Mouse (Mus musculus) midbrain, embryonic 16.5 days (tissue): ENCODE measurements around the gene Sipa1l3. TPM values are rescaled to one million over a fixed set of nuclear protein-coding genes. Genes with fewer than 3 reads are reported as not detected.

Experiments used
- ATAC-seq: fragments of 200-750 bp; cut with Nextera tagmentation; 2 replicates; pipeline ENCODE4 v1.8.0; 2017; ENCODE audit warnings: moderate TSS enrichment
- H3K27ac ChIP-seq: fragments of 300-500 bp; sonication (generic); 2 replicates; pipeline ENCODE4 v1.5.1; 2014; ENCODE audit warnings: mild to moderate bottlenecking, low read length, mixed read lengths
- H3K27me3 ChIP-seq: fragments of 300-500 bp; sonication (generic); 2 replicates; pipeline ENCODE4 v1.6.1; 2014; ENCODE audit warnings: low read depth, low read length, mixed read lengths; ENCODE audit not compliant: control insufficient read depth, insufficient read depth
- H3K36me3 ChIP-seq: fragments of 300-500 bp; sonication (generic); 2 replicates; pipeline ENCODE4 v1.6.1; 2014; ENCODE audit warnings: mild to moderate bottlenecking, low read length, moderate library complexity, mixed read lengths; ENCODE audit not compliant: control insufficient read depth, insufficient read depth
- H3K4me1 ChIP-seq: fragments of 300-500 bp; sonication (generic); 2 replicates; pipeline ENCODE4 v1.6.1; 2014; ENCODE audit warnings: mild to moderate bottlenecking, low read length, mixed read lengths; ENCODE audit not compliant: control insufficient read depth, insufficient read depth
- H3K4me2 ChIP-seq: fragments of 300-500 bp; sonication (generic); 2 replicates; pipeline ENCODE4 v1.6.1; 2014; ENCODE audit warnings: mild to moderate bottlenecking, low read length, mixed read lengths
- H3K4me3 ChIP-seq: fragments of 300-500 bp; sonication (generic); 2 replicates; pipeline ENCODE4 v1.5.1; 2014; ENCODE audit warnings: low read depth, mild to moderate bottlenecking, low read length, moderate library complexity, mixed read lengths
- H3K9ac ChIP-seq: fragments of 300-500 bp; sonication (generic); 2 replicates; pipeline ENCODE4 v1.6.1; 2014; ENCODE audit warnings: low read depth, low read length, mixed read lengths
- H3K9me3 ChIP-seq: fragments of 300-500 bp; sonication (generic); replicated peaks from 2 replicates; pipeline ENCODE4 v1.6.1; 2014; ENCODE audit warnings: mild to moderate bottlenecking, low read length, mixed read lengths; ENCODE audit not compliant: control insufficient read depth, poor library complexity, severe bottlenecking
- WGBS: fragments of 180-500 bp; shearing (Covaris S2); extraction: QIAGEN DNeasy Blood & Tissue Kit; methylation state at CpG from one replicate; pipeline ENCODE4 v1.1.7; 2014; 5-methylcytosine and 5-hydroxymethylcytosine counted together
- polyA plus RNA-seq: library from polyadenylated mRNA; unstranded; fragments of >200 nt; fragmentation: Nextera tagmentation; extraction: Ambion mirVana; gene quantifications from 2 replicates; pipeline ENCODE4 v1.2.1, GENCODE M21; 2015

Gene Sipa1l3
- polyA plus RNA-seq, 1 experiment from 2014 or later: 17.3 TPM

GRCm38 (mm10) chr7:29335276-29335675, 183.2 kb downstream of the Sipa1l3 start:
- Histone ChIP-seq H3K4me2 (no peak overlapping the region), H3K36me3 (peaks cover 12% of the 10 kb centered on the region), H3K27me3 (no peaks in the 10 kb centered on the region), H3K9ac (0 out of 2 replicates have a peak overlapping the region, but pooled peaks have one; percentile 16), H3K4me1 (peaks cover 3% of the 10 kb centered on the region; the same call in 1 of the 2 replicates), H3K9me3 (no peaks in the 10 kb centered on the region), H3K27ac (no peak overlapping the region), H3K4me3 (no peak overlapping the region)
- no peak for ATAC-seq

DNA sequence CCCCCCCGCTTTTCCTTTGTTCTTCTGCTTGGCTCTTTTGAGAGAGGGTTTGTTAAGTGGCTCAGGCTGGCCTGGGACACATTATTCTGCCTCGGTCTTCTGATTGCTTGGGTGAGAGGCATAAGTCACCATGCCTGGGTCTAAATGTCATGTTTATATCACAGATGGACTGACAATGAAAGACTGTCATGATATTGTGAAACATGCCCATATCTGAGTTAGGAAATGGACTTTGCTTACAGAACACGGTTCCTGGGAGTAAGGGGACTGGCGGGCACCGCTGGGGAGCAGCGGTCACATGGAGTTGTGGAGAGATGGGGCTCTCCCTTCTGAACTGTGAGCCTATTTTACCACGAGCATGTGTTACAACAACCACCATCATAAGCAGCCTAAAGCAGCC, 184.3 kb downstream of the Sipa1l3 start:
- H3K27me3 ChIP-seq: no peaks in the 10 kb centered on the region
- ATAC-seq: no peak
- 54% methylated on average over 7 of the region's 7 CpGs for WGBS
- H3K9me3 ChIP-seq: no peaks in the 10 kb centered on the region
- H3K27ac ChIP-seq: no peak overlapping the region
- H3K9ac ChIP-seq: no peak overlapping the region
- H3K36me3 ChIP-seq: peaks cover 13% of the 10 kb centered on the region
- no peak overlapping the region for H3K4me3 ChIP-seq
- no peak overlapping the region for H3K4me2 ChIP-seq
- H3K4me1 ChIP-seq: peaks cover 3% of the 10 kb centered on the region; the same call in 1 of the 2 replicates

DNA sequence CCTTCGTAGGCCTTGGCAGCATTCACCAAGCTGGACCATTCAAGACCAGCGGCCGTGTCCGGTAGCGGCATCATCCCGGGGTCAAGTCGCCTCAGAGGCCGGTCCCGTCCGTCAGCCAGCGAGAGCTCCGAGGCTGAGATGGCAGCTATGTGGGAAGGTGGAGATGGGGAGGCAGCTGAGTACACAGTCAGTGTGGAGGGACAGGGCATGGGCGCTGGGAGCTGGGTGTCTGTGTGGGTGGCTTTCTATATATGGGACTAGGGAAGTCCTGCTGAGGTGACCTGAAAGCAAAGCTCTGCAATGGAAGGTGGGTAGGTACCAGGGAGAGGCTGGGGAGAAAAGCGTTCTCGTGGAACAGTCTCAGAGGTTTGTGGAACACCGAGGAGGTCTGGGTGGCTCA, 189.5 kb downstream of the Sipa1l3 start:
- peaks cover 25% of the 10 kb centered on the region for H3K36me3 ChIP-seq
- H3K27ac ChIP-seq: no peak overlapping the region
- H3K4me1 ChIP-seq: peaks cover 1% of the 10 kb centered on the region; the same call in 1 of the 2 replicates
- H3K9ac ChIP-seq: no peak overlapping the region
- 89% methylated on average over 16 of the region's 16 CpGs for WGBS
- H3K4me2 ChIP-seq: no peak overlapping the region
- no peak for ATAC-seq
- H3K27me3 ChIP-seq: no peaks in the 10 kb centered on the region
- no peaks in the 10 kb centered on the region for H3K9me3 ChIP-seq
- H3K4me3 ChIP-seq: no peak overlapping the region

DNA sequence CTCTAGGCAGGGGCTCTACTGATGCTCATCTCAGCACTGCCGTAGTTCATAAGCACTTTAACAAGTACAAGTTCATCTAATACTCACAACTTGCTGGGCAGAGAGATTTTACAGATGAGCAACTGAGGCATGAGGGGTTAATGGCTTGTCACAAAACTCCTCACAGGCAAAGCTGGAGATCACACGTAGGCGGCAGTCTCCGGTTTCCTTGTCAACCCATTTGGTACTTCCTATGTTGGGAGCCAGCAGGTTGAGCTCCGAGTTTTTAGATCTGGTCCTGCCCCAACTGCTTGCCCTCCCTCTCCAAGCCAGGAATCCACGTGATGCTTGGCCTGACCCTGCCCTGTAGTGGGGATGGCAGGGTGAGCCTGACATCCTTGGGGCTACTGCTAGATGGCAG, 191.4 kb downstream of the Sipa1l3 start:
- H3K4me3 ChIP-seq: no peak overlapping the region
- ATAC-seq: no peak
- 86% methylated on average over 6 of the region's 6 CpGs for WGBS
- H3K4me1 ChIP-seq: no peaks in the 10 kb centered on the region
- no peak overlapping the region for H3K4me2 ChIP-seq
- H3K9me3 ChIP-seq: no peaks in the 10 kb centered on the region
- no peaks in the 10 kb centered on the region for H3K27me3 ChIP-seq
- no peak overlapping the region for H3K9ac ChIP-seq
- H3K36me3 ChIP-seq: peaks cover 25% of the 10 kb centered on the region
- no peak overlapping the region for H3K27ac ChIP-seq

GRCm38 (mm10) chr7:29319337-29320307, 198.8 kb downstream of the Sipa1l3 start:
- H3K4me2 ChIP-seq: peak overlapping the region; percentile 39
- ATAC-seq: no peak
- 0 out of 2 replicates have a peak overlapping the region, but pooled peaks have one; percentile 48 for H3K9ac ChIP-seq
- WGBS: 10% methylated on average over 19 of the region's 19 CpGs
- H3K27me3 ChIP-seq: no peaks in the 10 kb centered on the region
- no peaks in the 10 kb centered on the region for H3K9me3 ChIP-seq
- peaks cover 12% of the 10 kb centered on the region for H3K36me3 ChIP-seq
- H3K4me3 ChIP-seq: no peak overlapping the region
- peak overlapping the region; percentile 96 for H3K27ac ChIP-seq
- peaks cover 60% of the 10 kb centered on the region for H3K4me1 ChIP-seq

GRCm38 (mm10) chr7:29318115-29318911, 200.1 kb downstream of the Sipa1l3 start:
- Histone ChIP-seq H3K4me3 (no peak overlapping the region; the same call in 1 of the 2 replicates), H3K27ac (peak overlapping the region; percentile 96), H3K36me3 (peaks cover 5% of the 10 kb centered on the region; the same call in 1 of the 2 replicates), H3K27me3 (no peaks in the 10 kb centered on the region), H3K9me3 (no peaks in the 10 kb centered on the region), H3K4me2 (peak overlapping the region; percentile 39), H3K9ac (peak overlapping the region; percentile 51), H3K4me1 (peaks cover 73% of the 10 kb centered on the region)
- ATAC-seq: peak; percentile 1; the same call in 1 of the 2 replicates
- WGBS: 3% methylated on average over 18 of the region's 18 CpGs

GRCm38 (mm10) chr7:29317558-29317957, 200.9 kb downstream of the Sipa1l3 start:
- H3K27me3 ChIP-seq: no peaks in the 10 kb centered on the region
- no peaks in the 10 kb centered on the region for H3K9me3 ChIP-seq
- peak overlapping the region; percentile 51 for H3K9ac ChIP-seq
- H3K27ac ChIP-seq: peak overlapping the region; percentile 96
- WGBS: 0% methylated on average over 2 of the region's 2 CpGs
- no peak overlapping the region; the same call in 1 of the 2 replicates for H3K4me3 ChIP-seq
- peak overlapping the region; percentile 37 for H3K4me2 ChIP-seq
- ATAC-seq: peak; percentile 55
- H3K36me3 ChIP-seq: peaks cover 5% of the 10 kb centered on the region; the same call in 1 of the 2 replicates
- peaks cover 80% of the 10 kb centered on the region for H3K4me1 ChIP-seq

- ATAC-seq: peak; percentile 23
- H3K27ac ChIP-seq: peak overlapping the region; percentile 96
- 2% methylated on average over 6 of the region's 10 CpGs for WGBS
- peak overlapping the region; percentile 37 for H3K4me2 ChIP-seq
- no peaks in the 10 kb centered on the region for H3K9me3 ChIP-seq
- H3K4me1 ChIP-seq: peaks cover 82% of the 10 kb centered on the region
- peaks cover 3% of the 10 kb centered on the region; the same call in 1 of the 2 replicates for H3K36me3 ChIP-seq
- H3K4me3 ChIP-seq: no peak overlapping the region
- no peaks in the 10 kb centered on the region for H3K27me3 ChIP-seq
- peak overlapping the region; percentile 51 for H3K9ac ChIP-seq
Measured at GRCm38 (mm10) chr7:29316976-29317375, 201.5 kb downstream of the Sipa1l3 start.
